Mouse (Mus musculus): ENCODE measurements around the gene Ccser1. TPM values are rescaled to one million over a fixed set of nuclear protein-coding genes. Genes with fewer than 3 reads are reported as not detected.
"Not testable (repeated sequence)": the region's sequence is repeated elsewhere in the genome, so short reads cannot be mapped to it uniquely, and the experiment has no call there.

The Ccser1 gene
- polyA plus RNA-seq, 1 experiment from 2014 or later = 5.0 TPM

DNA sequence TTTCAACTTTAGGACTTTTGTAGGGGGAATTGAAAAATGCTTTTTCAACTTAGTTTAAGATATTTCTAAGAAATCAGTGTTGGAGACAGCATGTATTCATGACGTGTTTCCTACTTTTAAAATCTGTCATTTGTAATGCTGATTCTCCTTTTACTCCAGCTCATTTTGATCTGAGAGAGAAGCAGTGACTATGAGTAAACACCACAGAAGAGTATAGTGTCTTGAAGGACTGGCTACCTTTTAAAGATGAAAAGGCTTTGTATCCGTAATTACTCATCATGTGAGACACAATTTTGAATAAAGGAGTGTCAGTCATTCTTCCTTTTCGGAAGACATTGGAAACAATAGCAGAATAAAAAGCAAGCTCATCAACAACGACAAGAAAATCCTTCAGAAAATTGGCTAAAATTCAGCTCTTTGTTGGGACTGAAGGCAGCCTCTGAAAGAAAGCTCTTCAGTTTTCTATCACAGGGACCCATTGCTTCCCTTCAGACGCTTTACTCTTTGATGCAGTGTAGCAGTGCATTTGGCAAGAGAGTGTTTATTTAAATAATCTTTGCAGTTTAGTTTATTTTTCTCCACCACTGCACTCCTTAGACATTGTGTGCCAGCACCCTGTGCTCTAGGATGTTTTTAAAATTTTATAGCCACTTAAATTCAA lies 50.1 kb downstream of the Ccser1 start:
- 51% methylated on average over 5 of the region's 5 CpGs for WGBS
- no peak for ATAC-seq (ENCODE audit: insufficient number of reproducible peaks, insufficient read depth, low FRiP score, low TSS enrichment)
- H3K4me3 ChIP-seq = no peak overlapping the region

DNA sequence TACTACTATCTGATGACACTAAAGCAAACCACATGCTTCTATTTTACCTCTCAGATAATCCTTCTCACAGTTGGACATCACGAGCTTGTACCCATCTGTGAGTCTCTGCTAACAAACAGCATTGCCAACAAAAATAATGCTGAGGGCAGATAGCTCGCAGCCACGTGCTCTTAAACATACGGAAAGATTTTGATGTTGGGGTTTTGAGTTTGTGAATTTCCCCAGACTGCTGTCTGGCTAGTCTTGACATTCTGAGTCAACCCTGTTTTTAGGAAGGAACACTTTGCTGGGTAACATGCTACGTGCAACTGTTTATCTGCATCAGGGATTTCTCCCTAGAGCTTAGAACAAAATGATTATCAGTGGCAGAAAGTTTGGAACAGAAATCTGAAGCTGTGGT lies 52.9 kb downstream of the Ccser1 start:
- H3K4me1 ChIP-seq = peaks cover 6% of the 10 kb centered on the region
- H3K4me3 ChIP-seq = no peak overlapping the region
- no peak overlapping the region for H3K9ac ChIP-seq
- WGBS = 61% methylated on average over 5 of the region's 5 CpGs
- ATAC-seq (ENCODE audit: insufficient number of reproducible peaks, insufficient read depth, low FRiP score, low TSS enrichment) = no peak
- H3K27me3 ChIP-seq = no peaks in the 10 kb centered on the region
- H3K27ac ChIP-seq = no peak overlapping the region
- no peaks in the 10 kb centered on the region for H3K9me3 ChIP-seq
- no peaks in the 10 kb centered on the region for H3K36me3 ChIP-seq
- H3K4me2 ChIP-seq (replicated peaks) = no peak overlapping the region

More for the DNA sequence above, 50.1 kb downstream of the Ccser1 start:
- Histone ChIP-seq H3K4me2 (replicated peaks) (no peak overlapping the region), H3K4me1 (peaks cover 6% of the 10 kb centered on the region), H3K27ac (no peak overlapping the region), H3K27me3 (no peaks in the 10 kb centered on the region), H3K36me3 (no peaks in the 10 kb centered on the region), H3K9me3 (no peaks in the 10 kb centered on the region), H3K9ac (no peak overlapping the region)

DNA sequence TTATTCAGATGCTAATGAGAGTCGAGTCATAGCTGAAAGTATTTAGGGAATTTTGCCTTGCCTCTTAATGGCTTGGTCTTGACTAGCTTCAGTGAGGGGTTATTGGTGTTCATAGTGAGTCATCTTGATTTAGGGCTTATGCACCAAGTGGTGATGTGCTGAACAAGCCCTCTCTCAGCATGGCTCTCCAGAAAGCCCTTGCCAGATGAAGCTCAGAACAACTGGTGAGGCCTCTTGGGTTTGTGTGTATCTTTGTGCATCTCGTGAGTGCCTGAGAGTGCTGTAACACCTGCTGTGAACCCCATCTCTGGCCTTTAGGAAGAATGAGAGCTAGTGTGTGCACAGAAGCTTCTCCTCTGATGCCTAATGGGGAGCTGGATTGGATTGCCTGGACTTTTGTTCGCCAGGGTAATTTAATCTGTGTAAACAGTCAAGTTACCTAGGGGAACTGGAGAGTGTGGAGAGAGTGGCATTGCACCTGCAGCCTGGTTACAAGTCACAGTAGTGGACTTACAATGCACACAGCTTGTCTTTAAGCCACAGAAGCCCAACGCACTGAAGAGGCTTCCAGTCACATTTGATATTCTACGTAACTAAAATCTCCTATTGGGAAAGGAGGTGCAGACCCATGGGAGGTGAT lies 53.5 kb downstream of the Ccser1 start:
- Histone ChIP-seq H3K4me3 (no peak overlapping the region), H3K9me3 (no peaks in the 10 kb centered on the region), H3K36me3 (no peaks in the 10 kb centered on the region), H3K4me1 (peaks cover 6% of the 10 kb centered on the region), H3K9ac (no peak overlapping the region), H3K27me3 (no peaks in the 10 kb centered on the region), H3K27ac (no peak overlapping the region), H3K4me2 (replicated peaks) (no peak overlapping the region)
- WGBS = 35% methylated on average over 5 of the region's 5 CpGs
- no peak for ATAC-seq (ENCODE audit: insufficient number of reproducible peaks, insufficient read depth, low FRiP score, low TSS enrichment)

DNA sequence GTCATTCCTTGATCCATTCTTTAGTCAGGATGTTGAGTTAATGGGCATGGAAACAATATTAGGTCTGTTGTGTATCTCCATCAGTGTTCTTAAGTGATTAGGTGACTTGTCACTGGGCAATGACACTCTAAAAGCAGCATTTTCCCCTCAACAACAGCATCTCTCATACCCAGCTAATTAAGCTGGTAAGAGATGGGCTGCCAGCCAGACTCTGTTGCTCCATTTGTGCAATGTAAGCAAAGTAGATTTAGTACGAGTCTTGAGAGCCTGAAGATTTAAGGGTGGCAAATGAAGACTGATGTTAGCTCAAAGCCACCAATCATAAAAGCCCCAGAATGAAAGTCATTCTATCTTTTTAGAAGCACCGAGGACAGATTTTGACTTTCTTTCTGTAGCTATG lies 60.5 kb downstream of the Ccser1 start:
- Histone ChIP-seq H3K4me2 (replicated peaks) (no peak overlapping the region), H3K9ac (no peak overlapping the region), H3K27me3 (no peaks in the 10 kb centered on the region), H3K36me3 (no peaks in the 10 kb centered on the region), H3K4me1 (no peaks in the 10 kb centered on the region), H3K9me3 (no peaks in the 10 kb centered on the region), H3K27ac (no peak overlapping the region), H3K4me3 (no peak overlapping the region)
- WGBS = 77% methylated on average over 2 of the region's 2 CpGs
- no peak for ATAC-seq (ENCODE audit: insufficient number of reproducible peaks, insufficient read depth, low FRiP score, low TSS enrichment)

DNA sequence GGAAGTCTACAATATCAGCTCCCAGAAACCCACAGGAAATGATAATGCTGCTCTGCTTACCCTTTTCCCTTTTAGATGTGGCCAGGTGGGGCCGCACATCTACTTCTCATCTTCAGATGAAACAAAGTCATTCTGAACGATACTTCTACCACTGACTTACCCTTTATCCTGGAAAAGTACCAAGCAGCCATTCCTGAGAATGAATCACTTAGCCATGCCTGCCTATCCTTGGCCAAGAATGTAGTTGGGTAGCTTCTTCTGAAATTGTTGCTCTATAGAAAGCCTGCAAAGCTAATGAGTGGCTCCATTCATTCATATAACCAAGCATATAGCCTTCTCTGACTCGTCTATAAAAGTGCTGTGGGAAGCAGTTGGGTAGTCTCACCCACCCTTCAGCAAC lies 62.4 kb downstream of the Ccser1 start:
- H3K4me2 ChIP-seq (replicated peaks) = no peak overlapping the region
- no peaks in the 10 kb centered on the region for H3K36me3 ChIP-seq
- no peaks in the 10 kb centered on the region for H3K9me3 ChIP-seq
- H3K9ac ChIP-seq = no peak overlapping the region
- no peak overlapping the region for H3K4me3 ChIP-seq
- no peak overlapping the region for H3K27ac ChIP-seq
- ATAC-seq (ENCODE audit: insufficient number of reproducible peaks, insufficient read depth, low FRiP score, low TSS enrichment) = no peak
- H3K27me3 ChIP-seq = no peaks in the 10 kb centered on the region
- no peaks in the 10 kb centered on the region for H3K4me1 ChIP-seq
- 79% methylated on average over 3 of the region's 3 CpGs for WGBS

DNA sequence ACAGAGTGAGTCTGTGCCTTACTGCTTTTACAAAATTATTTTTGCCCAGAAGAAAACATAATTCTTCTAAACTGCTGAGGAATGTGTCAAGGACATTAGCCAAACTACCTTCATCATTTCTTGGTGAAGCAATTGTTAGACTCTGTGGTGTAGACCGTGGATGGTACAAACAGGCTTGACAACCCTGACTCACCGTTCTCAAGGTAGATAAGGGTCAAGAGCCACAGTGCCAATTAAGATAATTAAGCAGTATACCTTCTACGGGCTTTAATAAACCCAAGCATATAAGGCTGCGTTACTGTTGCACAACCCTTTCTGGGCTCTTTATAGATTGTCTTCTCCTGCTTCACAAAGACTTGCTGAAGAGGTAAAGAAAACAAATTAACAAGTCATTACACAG lies 66.4 kb downstream of the Ccser1 start:
- Histone ChIP-seq H3K36me3 (no peaks in the 10 kb centered on the region), H3K4me3 (no peak overlapping the region), H3K9ac (no peak overlapping the region), H3K27ac (no peak overlapping the region), H3K4me1 (no peaks in the 10 kb centered on the region), H3K27me3 (no peaks in the 10 kb centered on the region), H3K9me3 (no peaks in the 10 kb centered on the region), H3K4me2 (replicated peaks) (no peak overlapping the region)
- WGBS = 62% methylated on average over 4 of the region's 4 CpGs
- ATAC-seq (ENCODE audit: insufficient number of reproducible peaks, insufficient read depth, low FRiP score, low TSS enrichment) = no peak

DNA sequence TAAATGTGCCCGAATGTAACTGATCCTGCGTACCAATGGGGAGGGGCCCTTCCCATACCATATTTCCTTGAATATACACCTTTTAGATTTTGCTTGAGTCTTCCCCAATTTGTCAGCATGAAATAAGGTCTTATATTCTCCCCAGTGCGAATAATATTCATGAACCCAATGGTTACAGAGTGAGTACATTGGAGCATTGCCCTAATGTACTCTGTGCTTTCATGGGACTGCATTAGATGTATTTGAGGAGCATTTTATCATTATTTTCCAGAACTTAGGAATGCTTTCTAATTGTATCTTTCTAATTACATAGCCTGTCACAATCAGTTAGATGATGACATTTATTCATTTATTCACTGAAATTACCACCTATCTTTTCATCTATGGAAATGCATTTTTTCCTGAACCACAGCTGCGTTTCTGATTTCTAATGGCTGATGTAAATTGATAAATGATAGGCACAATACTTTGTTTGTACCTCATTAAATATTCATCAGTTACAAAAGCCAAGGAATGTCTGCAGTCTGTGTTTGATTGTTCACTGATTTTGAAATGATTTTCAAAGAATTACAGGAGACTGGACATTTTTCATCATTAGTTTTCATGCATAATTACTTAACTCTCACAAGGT lies 67.8 kb downstream of the Ccser1 start:
- H3K4me2 ChIP-seq (replicated peaks) = no peak overlapping the region
- 73% methylated on average over 4 of the region's 4 CpGs for WGBS
- no peaks in the 10 kb centered on the region for H3K4me1 ChIP-seq
- ATAC-seq (ENCODE audit: insufficient number of reproducible peaks, insufficient read depth, low FRiP score, low TSS enrichment) = no peak
- no peaks in the 10 kb centered on the region for H3K9me3 ChIP-seq
- no peak overlapping the region for H3K4me3 ChIP-seq
- no peak overlapping the region for H3K27ac ChIP-seq
- H3K27me3 ChIP-seq = no peaks in the 10 kb centered on the region
- H3K9ac ChIP-seq = no peak overlapping the region
- no peaks in the 10 kb centered on the region for H3K36me3 ChIP-seq

DNA sequence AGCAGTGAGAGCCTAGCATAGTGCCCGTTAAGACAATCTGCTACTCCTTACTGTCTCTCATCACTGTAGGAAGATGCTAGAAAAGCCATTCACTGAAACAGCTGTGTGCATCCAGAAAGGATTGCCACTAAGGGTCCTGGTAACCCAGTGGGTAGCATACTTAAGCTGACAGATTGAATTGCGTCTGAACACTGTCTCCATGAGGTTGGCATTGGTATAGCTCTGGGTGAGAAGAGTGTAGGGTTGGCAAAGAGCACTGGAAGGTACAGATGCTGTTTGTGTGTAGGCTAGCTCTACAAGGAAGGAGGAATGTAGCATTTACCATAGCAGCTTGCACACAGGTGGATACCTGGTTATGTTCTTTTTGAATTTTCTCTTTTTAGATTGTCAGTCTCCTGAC lies 68.6 kb downstream of the Ccser1 start:
- no peak overlapping the region for H3K9ac ChIP-seq
- H3K36me3 ChIP-seq = no peaks in the 10 kb centered on the region
- H3K9me3 ChIP-seq = no peaks in the 10 kb centered on the region
- no peaks in the 10 kb centered on the region for H3K4me1 ChIP-seq
- H3K27me3 ChIP-seq = no peaks in the 10 kb centered on the region
- no peak for ATAC-seq (ENCODE audit: insufficient number of reproducible peaks, insufficient read depth, low FRiP score, low TSS enrichment)
- 88% methylated on average over 2 of the region's 2 CpGs for WGBS
- no peak overlapping the region for H3K27ac ChIP-seq
- no peak overlapping the region for H3K4me2 ChIP-seq (replicated peaks)
- no peak overlapping the region for H3K4me3 ChIP-seq

DNA sequence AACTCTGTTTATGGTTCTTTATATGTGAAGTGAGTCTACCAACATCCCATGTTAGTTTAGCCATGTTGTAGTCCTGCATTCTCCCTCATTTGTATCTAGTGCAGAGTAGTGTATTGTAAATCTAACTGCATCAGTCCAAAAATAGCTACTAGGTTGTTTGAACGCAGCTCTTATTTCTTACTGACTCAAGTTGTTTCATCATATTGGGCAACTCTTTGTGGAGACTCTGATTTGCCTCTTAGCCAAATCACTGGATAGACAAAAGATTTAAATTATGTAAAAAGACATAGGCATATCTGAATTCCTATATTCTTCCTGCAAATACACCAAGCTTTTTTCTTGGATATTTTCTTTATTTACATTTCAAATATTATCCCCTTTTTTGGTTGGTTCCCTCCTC lies 71.1 kb downstream of the Ccser1 start:
- Histone ChIP-seq H3K4me2 (replicated peaks) (no peak overlapping the region), H3K27ac (no peak overlapping the region), H3K9me3 (no peaks in the 10 kb centered on the region), H3K4me3 (no peak overlapping the region), H3K9ac (no peak overlapping the region), H3K4me1 (no peaks in the 10 kb centered on the region), H3K27me3 (no peaks in the 10 kb centered on the region), H3K36me3 (no peaks in the 10 kb centered on the region)
- no peak for ATAC-seq (ENCODE audit: insufficient number of reproducible peaks, insufficient read depth, low FRiP score, low TSS enrichment)
- 82% methylated on average over 1 of the region's 1 CpGs for WGBS

DNA sequence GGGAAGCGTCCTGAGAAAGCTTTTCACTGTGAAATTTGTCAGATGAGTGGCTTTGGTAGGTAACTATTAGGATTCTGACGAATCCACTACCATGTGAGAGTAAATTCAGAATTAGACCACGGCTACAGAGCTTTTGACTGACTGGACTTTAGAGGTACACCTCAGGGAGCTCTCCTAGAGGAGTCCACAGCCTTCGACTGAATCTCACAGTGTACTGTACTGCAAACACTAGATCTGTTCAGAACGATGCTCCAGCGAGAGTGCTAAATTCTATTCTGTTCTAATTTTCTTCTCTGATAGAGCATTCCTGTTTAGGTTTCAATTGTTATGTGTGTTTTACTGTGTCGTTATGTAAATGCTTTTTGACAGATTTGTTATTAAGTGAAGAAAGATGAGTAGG lies 72.8 kb downstream of the Ccser1 start:
- no peaks in the 10 kb centered on the region for H3K4me1 ChIP-seq
- no peak overlapping the region for H3K9ac ChIP-seq
- ATAC-seq (ENCODE audit: insufficient number of reproducible peaks, insufficient read depth, low FRiP score, low TSS enrichment) = no peak
- H3K27me3 ChIP-seq = no peaks in the 10 kb centered on the region
- no peak overlapping the region for H3K27ac ChIP-seq
- no peak overlapping the region for H3K4me2 ChIP-seq (replicated peaks)
- no peaks in the 10 kb centered on the region for H3K9me3 ChIP-seq
- H3K36me3 ChIP-seq = no peaks in the 10 kb centered on the region
- WGBS = 86% methylated on average over 7 of the region's 7 CpGs
- no peak overlapping the region for H3K4me3 ChIP-seq

DNA sequence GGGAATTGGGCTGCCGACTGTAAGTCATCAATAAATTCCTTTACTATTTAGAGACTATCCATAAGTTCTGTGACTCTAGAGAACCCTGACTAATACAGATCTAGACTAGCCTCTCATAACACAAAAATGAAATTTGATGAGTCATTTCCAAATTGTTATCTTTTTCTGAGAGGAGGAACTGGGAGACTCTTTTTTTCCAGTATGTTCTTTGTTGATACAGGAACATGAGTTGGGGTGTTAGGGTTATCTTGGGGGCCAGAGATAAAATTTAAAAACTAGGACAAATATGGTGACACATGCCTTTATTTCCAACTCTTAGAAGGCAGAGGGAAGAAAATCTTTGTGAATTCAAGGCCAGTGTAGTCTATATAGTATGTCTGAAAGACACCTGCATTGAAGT lies 75.8 kb downstream of the Ccser1 start:
- H3K4me1 ChIP-seq; H3K9ac ChIP-seq; H3K27me3 ChIP-seq; ATAC-seq (ENCODE audit: insufficient number of reproducible peaks, insufficient read depth, low FRiP score, low TSS enrichment); H3K4me2 ChIP-seq (replicated peaks); H3K27ac ChIP-seq; H3K9me3 ChIP-seq; H3K36me3 ChIP-seq; H3K4me3 ChIP-seq: not testable (repeated sequence)
- WGBS = 100% methylated on average over 1 of the region's 1 CpGs

DNA sequence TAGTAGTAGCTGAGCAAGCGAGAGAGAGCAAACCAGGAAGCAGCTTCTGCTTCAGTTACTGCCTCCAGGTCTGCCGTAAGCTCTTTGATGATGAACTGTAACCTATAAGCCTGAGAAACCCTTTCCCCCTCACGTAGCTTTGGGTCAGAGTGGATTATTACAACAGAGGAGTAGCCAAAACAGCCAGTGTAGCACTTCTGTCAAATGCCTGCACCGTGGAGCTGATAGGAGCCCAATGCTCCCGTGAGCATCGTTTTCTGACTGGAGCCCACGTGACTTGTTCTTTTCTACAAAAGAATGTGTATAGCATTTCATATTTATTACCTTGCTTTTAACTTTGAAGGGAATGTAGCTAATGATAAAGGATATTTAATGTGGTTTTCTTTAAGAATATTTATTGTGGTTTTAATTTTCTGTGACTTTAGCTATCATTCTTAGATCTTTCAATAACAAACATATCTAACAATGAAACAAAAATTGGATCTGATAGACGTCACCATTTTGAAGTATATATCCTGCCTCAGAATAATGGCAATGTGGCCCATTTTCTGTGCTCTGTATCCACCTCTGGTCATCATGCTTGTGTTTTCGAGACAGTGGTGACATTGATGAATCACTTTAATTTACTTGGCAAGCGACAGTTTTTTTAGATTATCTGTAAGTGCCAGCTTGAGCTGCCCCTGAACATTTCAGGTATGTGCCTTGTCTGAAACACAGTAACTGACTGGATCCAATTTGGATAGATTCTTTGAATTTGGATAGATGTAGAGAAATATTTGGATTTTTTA lies 78.9 kb downstream of the Ccser1 start:
- H3K27me3 ChIP-seq = no peaks in the 10 kb centered on the region
- 66% methylated on average over 10 of the region's 10 CpGs for WGBS
- no peak overlapping the region for H3K4me2 ChIP-seq (replicated peaks)
- H3K4me3 ChIP-seq = no peak overlapping the region
- H3K9me3 ChIP-seq = no peaks in the 10 kb centered on the region
- no peak overlapping the region for H3K27ac ChIP-seq
- no peak for ATAC-seq (ENCODE audit: insufficient number of reproducible peaks, insufficient read depth, low FRiP score, low TSS enrichment)
- H3K4me1 ChIP-seq = no peaks in the 10 kb centered on the region
- no peak overlapping the region for H3K9ac ChIP-seq
- H3K36me3 ChIP-seq = no peaks in the 10 kb centered on the region

All from embryonic facial prominence, embryonic 12.5 days (tissue).